Mouse (Mus musculus) liver, embryonic 11.5 days (tissue): ENCODE results near the gene Lrrc63. TPM values are rescaled to one million over a fixed set of nuclear protein-coding genes. Genes with fewer than 3 reads are reported as not detected.

Experiments used
- ATAC-seq: fragments of 200-750 bp; cut with Nextera tagmentation; replicated peaks from 2 replicates; pipeline ENCODE4 v1.8.0; 2017; ENCODE audit warnings: moderate number of reproducible peaks, mild to moderate bottlenecking, moderate TSS enrichment, moderate library complexity; ENCODE audit not compliant: low FRiP score
- DNase-seq: peaks from one replicate; pipeline ENCODE4 v3.0.0-alpha.2; 2017; ENCODE audit warnings: low spot score
- H3K27ac ChIP-seq: fragments of 300-500 bp; sonication (generic); 2 replicates; pipeline ENCODE4 v1.5.1; 2014; ENCODE audit warnings: mild to moderate bottlenecking, low read depth, low read length, control low read depth
- H3K27me3 ChIP-seq: fragments of 300-500 bp; sonication (generic); replicated peaks from 2 replicates; pipeline ENCODE4 v1.6.1; 2014; ENCODE audit warnings: low read length, mixed read lengths; ENCODE audit not compliant: control insufficient read depth, insufficient read depth
- H3K36me3 ChIP-seq: fragments of 300-500 bp; sonication (generic); 2 replicates; pipeline ENCODE4 v1.6.1; 2014; ENCODE audit warnings: mild to moderate bottlenecking, low read length, moderate library complexity, mixed read lengths; ENCODE audit not compliant: control insufficient read depth, insufficient read depth
- H3K4me1 ChIP-seq: fragments of 300-500 bp; sonication (generic); replicated peaks from 2 replicates; pipeline ENCODE4 v1.6.1; 2014; ENCODE audit warnings: low read length, mixed read lengths; ENCODE audit not compliant: control insufficient read depth, insufficient read depth
- H3K4me2 ChIP-seq: fragments of 300-500 bp; sonication (generic); 2 replicates; pipeline ENCODE4 v1.6.1; 2014; ENCODE audit warnings: mild to moderate bottlenecking, control low read depth, moderate library complexity
- H3K4me3 ChIP-seq: fragments of 300-500 bp; sonication (generic); 2 replicates; pipeline ENCODE4 v1.5.1; 2014; ENCODE audit warnings: low read depth, low read length, control low read depth
- H3K9ac ChIP-seq: fragments of 300-500 bp; sonication (generic); 2 replicates; pipeline ENCODE4 v1.6.1; 2014; ENCODE audit warnings: low read depth, low read length, control low read depth
- H3K9me3 ChIP-seq: fragments of 300-500 bp; sonication (generic); 2 replicates; pipeline ENCODE4 v1.6.1; 2016; ENCODE audit warnings: low read length, inconsistent platforms, mixed read lengths; ENCODE audit not compliant: control insufficient read depth
- WGBS: fragments of 180-500 bp; shearing (Covaris S2); extraction: QIAGEN DNeasy Blood & Tissue Kit; methylation state at CpG from one replicate; pipeline ENCODE4 v1.1.7; 2014; 5-methylcytosine and 5-hydroxymethylcytosine counted together
- polyA plus RNA-seq: library from polyadenylated mRNA; unstranded; fragments of >200 nt; fragmentation: Nextera tagmentation; extraction: Ambion mirVana; gene quantifications from 2 replicates; pipeline ENCODE4 v1.2.1, GENCODE M21; 2014

Gene Lrrc63
- polyA plus RNA-seq, 1 experiment from 2014 or later, result not detected

- Histone ChIP-seq H3K27ac (no peak overlapping the region), H3K9me3 (no peaks in the 10 kb centered on the region), H3K36me3 (no peaks in the 10 kb centered on the region), H3K9ac (no peak overlapping the region), H3K4me1 (no peaks in the 10 kb centered on the region), H3K27me3 (no peaks in the 10 kb centered on the region), H3K4me3 (no peak overlapping the region), H3K4me2 (no peak overlapping the region)
- DNase-seq (no peak), ATAC-seq (peak; percentile 37; the same call in 1 of the 2 replicates)
- WGBS, result 71% methylated on average over 7 of the region's 7 CpGs
Measured at GRCm38 (mm10) chr14:75064520-75064919, 66.2 kb downstream of the Lrrc63 start.

GRCm38 (mm10) chr14:75063936-75064335 lies 66.7 kb downstream of the Lrrc63 start:
- no peak overlapping the region for H3K27ac ChIP-seq
- no peak overlapping the region for H3K4me2 ChIP-seq
- no peaks in the 10 kb centered on the region for H3K9me3 ChIP-seq
- no peak overlapping the region for H3K9ac ChIP-seq
- no peaks in the 10 kb centered on the region for H3K4me1 ChIP-seq
- no peak for ATAC-seq
- H3K27me3 ChIP-seq, result no peaks in the 10 kb centered on the region
- WGBS, result 87% methylated on average over 8 of the region's 8 CpGs
- no peak for DNase-seq
- H3K4me3 ChIP-seq, result no peak overlapping the region
- H3K36me3 ChIP-seq, result no peaks in the 10 kb centered on the region

- 36% methylated on average over 8 of the region's 8 CpGs for WGBS
- Histone ChIP-seq H3K9me3 (no peaks in the 10 kb centered on the region), H3K4me1 (no peaks in the 10 kb centered on the region), H3K27me3 (no peaks in the 10 kb centered on the region), H3K36me3 (no peaks in the 10 kb centered on the region), H3K4me3 (no peak overlapping the region), H3K27ac (no peak overlapping the region), H3K4me2 (no peak overlapping the region), H3K9ac (no peak overlapping the region)
- ATAC-seq (no peak), DNase-seq (no peak)
Measured at GRCm38 (mm10) chr14:75060562-75060961, 70.1 kb downstream of the Lrrc63 start.

DNA sequence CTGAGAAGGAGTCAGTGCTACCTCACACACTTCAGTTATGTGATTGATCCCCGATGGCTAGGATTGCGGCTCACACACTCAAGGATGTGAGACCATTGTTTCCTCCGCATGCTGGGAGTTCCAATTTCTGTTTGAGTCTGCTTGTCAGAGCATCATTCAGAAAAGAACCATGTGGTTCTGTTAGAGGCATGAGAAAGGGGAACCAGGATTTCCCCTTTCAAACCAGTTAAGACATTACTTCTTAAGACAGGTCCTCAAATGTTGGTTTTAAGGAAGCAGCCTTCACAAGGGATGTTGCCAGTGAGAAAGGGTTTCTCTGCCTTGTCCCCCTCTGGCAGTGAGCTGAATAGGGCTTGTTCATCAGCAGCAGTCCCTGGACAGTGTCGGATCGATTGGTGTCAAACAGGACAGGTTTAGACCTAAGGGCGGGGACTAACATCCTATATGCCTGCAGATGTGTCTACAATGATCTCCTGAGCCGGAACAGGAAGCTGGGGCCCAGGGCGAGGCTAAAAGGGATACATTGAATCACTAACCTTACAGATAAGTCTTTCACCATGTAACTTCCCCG lies 73.7 kb downstream of the Lrrc63 start:
- H3K27me3 ChIP-seq, result no peaks in the 10 kb centered on the region
- DNase-seq (no peak), ATAC-seq (no peak)
- H3K4me2 ChIP-seq, result peak overlapping the region; percentile 24
- H3K9ac ChIP-seq, result no peak overlapping the region
- WGBS, result 38% methylated on average over 9 of the region's 9 CpGs
- H3K36me3 ChIP-seq, result no peaks in the 10 kb centered on the region
- H3K4me1 ChIP-seq, result peaks cover 8% of the 10 kb centered on the region
- no peak overlapping the region for H3K27ac ChIP-seq
- no peaks in the 10 kb centered on the region for H3K9me3 ChIP-seq
- H3K4me3 ChIP-seq, result no peak overlapping the region

- no peak overlapping the region for H3K4me2 ChIP-seq
- ATAC-seq, result 0 out of 2 replicates have a peak, but pooled peaks have one; percentile 29
- 62% methylated on average over 14 of the region's 14 CpGs for WGBS
Measured at GRCm38 (mm10) chr14:75054455-75055343, 76.0 kb downstream of the Lrrc63 start.

GRCm38 (mm10) chr14:75052451-75052850 lies 78.2 kb downstream of the Lrrc63 start:
- Histone ChIP-seq H3K4me2 (no peak overlapping the region), H3K4me3 (no peak overlapping the region), H3K27ac (no peak overlapping the region), H3K27me3 (no peaks in the 10 kb centered on the region), H3K9me3 (no peaks in the 10 kb centered on the region), H3K9ac (no peak overlapping the region), H3K36me3 (no peaks in the 10 kb centered on the region), H3K4me1 (peaks cover 8% of the 10 kb centered on the region)
- no peak for DNase-seq
- 63% methylated on average over 8 of the region's 8 CpGs for WGBS
- no peak for ATAC-seq

More at GRCm38 (mm10) chr14:75054455-75055343, 76.0 kb downstream of the Lrrc63 start:
- H3K4me1 ChIP-seq, result peaks cover 8% of the 10 kb centered on the region
- no peak overlapping the region for H3K9ac ChIP-seq
- DNase-seq, result no peak
- H3K27ac ChIP-seq, result no peak overlapping the region
- H3K36me3 ChIP-seq, result no peaks in the 10 kb centered on the region
- H3K9me3 ChIP-seq, result no peaks in the 10 kb centered on the region
- no peak overlapping the region for H3K4me3 ChIP-seq
- H3K27me3 ChIP-seq, result no peaks in the 10 kb centered on the region

DNA sequence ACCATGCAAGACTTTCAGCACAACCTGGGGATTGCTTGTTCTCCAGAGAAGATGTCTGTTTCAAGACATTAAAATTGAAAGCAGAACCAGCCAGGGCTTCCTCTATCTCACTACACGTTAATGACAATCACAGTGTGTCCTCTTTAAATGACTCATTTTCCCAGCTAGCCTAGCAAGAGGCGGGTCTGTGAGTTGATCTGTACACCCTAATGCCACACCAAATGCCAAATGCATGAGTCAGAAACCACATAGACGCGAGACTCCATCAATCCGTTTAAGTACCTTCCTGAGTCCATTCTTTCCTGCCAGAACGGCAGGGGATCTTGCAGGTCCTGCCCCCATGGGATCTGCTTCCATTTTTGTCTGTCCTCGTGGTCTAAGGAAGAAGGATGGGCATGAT lies 85.5 kb downstream of the Lrrc63 start:
- H3K27me3 ChIP-seq, result no peaks in the 10 kb centered on the region
- no peak overlapping the region for H3K4me3 ChIP-seq
- ATAC-seq, result no peak
- H3K4me1 ChIP-seq, result no peaks in the 10 kb centered on the region
- H3K9ac ChIP-seq, result no peak overlapping the region
- no peak for DNase-seq
- H3K27ac ChIP-seq, result no peak overlapping the region
- no peak overlapping the region for H3K4me2 ChIP-seq
- WGBS, result 52% methylated on average over 7 of the region's 7 CpGs
- H3K36me3 ChIP-seq, result no peaks in the 10 kb centered on the region
- H3K9me3 ChIP-seq, result no peaks in the 10 kb centered on the region

GRCm38 (mm10) chr14:75035431-75035830 lies 95.2 kb downstream of the Lrrc63 start:
- Histone ChIP-seq H3K9ac (no peak overlapping the region), H3K36me3 (no peaks in the 10 kb centered on the region), H3K4me3 (no peak overlapping the region), H3K4me2 (no peak overlapping the region), H3K27me3 (no peaks in the 10 kb centered on the region), H3K4me1 (no peaks in the 10 kb centered on the region), H3K27ac (no peak overlapping the region), H3K9me3 (no peaks in the 10 kb centered on the region)
- 74% methylated on average over 11 of the region's 11 CpGs for WGBS
- no peak for ATAC-seq
- DNase-seq, result no peak
